Mouse (Mus musculus) natural killer cell, adult 2 months (primary cell): ENCODE data around the gene Vac14.

Source experiments
- DNase-seq, 2 experiments: peaks; one replicate each; pipeline ENCODE4 v3.0.0; 2022; ENCODE audit warnings: low spot score in 2 of 2

Vac14 gene

DNA sequence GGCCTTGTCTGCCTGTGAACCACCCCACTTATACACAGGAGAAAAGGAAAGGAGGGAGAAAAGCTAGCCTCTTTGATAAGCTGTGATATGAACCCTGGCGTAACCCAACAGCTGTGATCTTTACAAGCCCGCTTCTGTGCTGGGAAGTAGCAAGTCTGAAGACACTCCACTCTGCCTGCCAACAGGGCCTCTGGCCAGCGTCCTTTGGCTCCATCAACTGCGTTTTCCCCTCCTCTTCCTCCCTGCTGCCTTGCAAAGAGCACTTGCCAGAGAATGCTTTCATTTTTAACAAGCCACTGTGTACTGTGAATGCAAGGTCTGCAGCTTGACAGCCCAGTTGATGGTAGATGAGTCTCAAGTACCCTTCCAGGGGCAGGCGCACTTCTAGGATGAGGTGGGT is 69.3 kb downstream of the Vac14 start:
- DNase-seq: no peak

DNA sequence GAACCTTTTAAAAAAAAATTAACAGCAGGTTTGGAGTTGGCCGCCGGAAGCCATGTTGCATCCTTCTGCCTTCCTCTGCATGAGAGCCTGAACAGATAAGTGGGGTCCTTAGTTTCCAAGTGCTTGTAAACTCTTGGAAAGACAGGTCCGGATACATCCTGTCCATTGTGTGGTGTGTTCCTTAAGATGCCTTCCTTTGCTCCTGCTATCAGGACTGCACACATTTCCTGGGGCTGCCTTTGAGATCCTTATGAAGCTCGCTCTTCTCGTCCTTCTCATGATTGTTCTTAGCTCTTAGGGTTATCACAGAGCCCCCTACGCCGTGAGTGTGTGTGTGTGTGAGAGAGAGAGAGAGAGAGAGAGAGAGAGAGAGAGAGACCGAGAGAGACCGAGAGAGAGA is 71.6 kb downstream of the Vac14 start:
- DNase-seq: no peak

DNA sequence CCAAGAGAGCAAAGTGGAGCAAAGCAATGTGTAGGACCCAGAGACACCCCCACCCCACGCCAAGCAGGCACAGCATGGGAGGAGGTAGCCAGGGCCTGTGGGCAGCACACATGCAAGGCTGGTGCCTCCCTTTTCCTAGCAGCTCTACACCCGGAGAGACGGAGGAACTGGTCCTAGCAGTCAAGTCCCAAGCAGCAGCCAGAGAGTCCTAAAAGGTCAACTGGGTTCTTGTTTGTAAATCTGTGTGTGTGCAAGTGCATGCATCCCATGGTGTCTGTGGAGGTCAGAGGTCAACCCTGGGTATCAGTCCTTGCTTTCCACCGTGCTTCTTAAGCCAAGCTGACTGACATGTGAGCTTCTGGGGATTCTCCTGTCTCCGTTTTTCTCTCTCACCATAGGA is 75.8 kb downstream of the Vac14 start:
- no peak for DNase-seq

DNA sequence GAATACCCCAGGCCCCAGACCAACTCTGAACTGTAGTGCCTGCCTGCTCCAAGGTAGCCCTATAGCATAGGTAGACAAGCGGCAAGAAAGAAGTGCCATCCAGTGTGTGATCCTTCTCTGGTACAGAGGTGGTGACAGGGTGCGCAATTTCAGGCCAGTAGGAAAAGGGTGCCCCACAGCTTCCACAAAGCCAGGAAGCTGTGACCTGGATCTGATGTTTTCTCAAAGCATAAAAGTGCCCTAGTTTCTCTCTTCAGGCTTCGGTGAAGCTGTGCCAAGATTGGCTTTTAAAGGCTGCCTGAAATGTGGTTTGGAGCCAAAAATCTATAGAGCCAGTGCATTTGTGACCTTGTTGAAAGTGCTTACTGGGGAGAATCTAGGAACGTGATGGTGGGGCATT is 76.4 kb downstream of the Vac14 start:
- no peak for DNase-seq

DNA sequence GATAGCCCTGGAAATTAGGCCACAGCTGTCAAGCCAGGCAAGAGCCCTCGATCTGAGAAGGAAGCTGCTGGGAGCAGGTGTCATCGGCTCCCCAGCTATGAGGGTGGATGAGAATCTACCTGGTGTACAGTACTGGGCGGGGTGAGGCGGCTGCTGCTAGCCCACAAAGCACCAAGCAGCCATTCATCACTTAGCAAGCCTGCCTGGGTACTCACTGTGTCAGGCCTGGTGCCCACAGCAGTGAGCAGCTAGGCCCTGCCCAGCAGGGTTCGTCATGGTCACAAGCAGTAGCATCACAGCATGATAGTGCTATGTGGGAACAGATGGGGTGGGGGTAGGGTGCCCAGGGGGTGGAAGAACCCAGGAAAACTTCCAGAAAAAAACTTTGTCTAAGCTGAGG is 77.0 kb downstream of the Vac14 start:
- DNase-seq: no peak

DNA sequence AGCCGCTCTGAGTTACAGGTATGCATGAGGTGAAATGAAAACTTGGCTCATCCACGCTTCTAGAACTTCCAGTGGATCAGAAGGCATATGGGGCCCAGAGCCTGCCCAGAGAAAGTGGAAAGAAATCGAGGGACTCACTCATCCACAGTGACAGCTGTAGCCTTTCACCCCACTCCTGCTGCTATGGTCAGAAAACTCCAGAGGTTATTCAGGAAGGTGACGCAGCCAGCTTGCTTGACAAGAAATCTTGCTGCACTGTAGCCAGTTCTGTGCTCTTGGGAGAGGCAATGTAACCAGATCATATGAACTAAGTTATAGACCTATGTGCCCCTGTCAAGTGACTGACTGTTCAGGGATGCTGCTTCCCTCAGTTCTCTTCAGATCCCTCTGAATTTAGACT is 77.7 kb downstream of the Vac14 start:
- no peak for DNase-seq

DNA sequence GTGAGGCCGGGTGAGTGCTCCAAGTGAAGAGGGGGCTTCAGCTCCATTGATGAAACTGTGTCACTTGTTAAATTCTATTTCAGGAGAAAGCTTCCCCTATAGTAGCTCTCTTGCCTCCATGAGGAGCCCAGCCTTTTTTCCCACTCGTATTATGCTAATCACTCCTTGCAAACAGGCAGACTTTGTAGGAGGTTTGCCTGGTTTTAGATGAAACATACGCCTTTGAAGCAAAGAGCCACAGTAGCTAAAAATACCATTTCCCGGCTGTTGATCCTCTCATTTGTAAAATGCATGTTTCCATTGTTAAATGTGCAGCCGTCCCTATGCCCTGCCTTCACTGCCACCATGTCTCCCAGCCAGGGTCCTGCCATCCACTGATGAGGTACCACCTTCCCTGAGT is 79.2 kb downstream of the Vac14 start:
- no peak for DNase-seq

DNA sequence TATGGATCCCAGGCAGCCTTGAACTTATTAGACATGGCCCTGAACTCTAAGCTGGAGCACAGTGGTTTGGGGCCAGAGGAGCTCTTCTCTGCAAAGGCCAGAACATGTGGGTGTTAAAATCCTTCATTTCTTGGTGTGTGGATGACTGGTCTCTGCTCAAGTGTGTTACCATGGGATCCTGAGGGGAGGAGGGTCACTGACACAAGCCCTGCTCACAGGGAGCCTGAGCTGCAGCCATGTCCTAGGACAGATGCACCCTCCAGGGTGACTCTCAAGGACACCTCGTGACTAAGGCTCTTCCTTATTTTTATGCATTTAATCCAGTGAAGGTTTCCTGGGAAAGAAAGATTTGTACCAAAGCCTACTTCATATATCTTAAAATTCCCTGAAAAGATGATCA is 79.7 kb downstream of the Vac14 start:
- no peak for DNase-seq

DNA sequence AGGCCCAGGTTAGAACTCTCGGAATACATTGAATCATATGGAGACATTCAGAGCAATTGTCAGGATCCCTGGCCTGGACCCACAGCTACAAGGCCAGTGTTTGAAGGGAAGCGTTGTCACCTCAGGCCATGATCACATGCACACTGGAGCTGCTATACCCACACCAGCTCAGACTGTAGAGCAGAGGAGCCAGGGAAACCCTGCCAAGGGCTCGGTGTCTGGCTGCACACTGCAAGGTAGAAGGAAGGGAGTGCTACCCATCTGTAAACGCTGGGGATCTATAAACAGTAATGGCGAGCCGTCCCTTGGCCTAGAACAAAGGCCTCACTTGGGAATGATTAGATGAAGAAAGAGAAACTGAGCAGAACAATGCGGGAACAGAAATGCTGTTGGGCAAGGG is 81.1 kb downstream of the Vac14 start:
- no peak for DNase-seq

DNA sequence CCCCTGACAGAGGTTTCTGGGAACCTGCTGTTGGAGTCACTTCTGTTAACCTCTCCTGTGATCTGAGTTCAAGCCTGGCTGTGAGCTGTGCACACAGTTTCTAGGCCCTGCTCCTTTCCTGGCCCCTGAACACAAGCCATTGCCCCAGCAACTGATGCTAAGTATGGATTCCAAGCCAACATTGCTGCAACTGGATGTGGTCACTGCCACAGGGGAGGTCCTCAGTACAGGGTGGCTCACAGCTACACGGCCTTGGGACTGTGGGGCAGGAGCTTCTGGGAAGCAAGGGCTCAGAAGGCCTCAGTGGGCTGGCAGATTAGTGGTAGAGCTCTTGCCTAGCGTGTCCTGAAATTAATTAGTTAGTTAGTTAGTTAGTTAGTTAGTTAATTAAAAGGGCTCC is 82.2 kb downstream of the Vac14 start:
- DNase-seq: no peak

GRCm38 (mm10) chr8:110702636-110703459 is 84.5 kb downstream of the Vac14 start:
- no peak for DNase-seq

GRCm38 (mm10) chr8:110703460-110704061 is 85.2 kb downstream of the Vac14 start:
- no peak for DNase-seq

DNA sequence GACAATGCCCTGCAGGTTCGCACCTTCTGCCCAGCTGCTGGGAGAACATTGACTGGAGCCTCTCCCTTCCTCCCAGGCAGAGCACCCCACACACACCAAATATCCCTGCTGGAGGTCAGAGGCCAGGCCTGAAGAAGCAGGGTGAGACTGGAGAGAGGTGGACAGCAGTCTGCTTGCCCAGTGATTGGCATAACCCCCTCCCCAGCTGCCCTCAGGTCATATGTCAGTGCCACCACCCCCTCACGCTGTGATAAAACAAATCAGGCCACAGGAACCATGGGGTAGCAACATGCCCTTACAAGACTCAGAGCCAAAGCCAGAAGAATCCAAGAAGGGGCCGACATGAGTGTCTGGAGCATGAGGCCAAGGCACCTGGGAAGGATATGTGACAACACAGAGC is 85.7 kb downstream of the Vac14 start:
- DNase-seq: no peak

- DNase-seq: no peak
Observed at GRCm38 (mm10) chr8:110705391-110706287, 87.3 kb downstream of the Vac14 start.

DNA sequence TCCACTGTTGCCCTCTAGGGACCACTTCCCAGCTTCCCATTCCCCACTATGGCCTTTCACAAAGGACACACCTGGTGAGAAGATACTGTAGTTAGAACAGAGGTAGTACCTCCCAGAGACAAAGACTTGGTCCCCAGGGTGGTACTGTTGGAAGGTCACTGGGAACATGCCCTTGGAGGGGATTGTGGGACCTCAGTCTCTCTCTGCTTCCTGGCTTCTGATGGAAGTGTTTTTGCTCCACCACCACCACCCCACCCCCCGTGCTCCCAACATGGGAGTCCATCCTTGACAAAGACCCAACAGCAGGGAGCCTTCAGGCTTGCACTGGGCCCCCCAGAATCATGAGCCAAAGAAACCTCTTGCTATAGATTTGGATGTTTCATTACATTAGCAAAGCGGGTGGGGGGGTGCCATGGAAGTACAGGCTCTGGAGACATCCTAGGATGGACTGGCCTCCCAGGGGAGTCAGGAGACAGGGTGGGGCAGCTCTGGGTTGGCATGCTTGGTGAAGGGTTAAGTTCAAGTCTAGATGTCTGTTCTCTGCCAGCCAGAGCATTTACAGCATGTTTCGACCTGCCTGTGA is 88.0 kb downstream of the Vac14 start:
- DNase-seq: no peak

DNA sequence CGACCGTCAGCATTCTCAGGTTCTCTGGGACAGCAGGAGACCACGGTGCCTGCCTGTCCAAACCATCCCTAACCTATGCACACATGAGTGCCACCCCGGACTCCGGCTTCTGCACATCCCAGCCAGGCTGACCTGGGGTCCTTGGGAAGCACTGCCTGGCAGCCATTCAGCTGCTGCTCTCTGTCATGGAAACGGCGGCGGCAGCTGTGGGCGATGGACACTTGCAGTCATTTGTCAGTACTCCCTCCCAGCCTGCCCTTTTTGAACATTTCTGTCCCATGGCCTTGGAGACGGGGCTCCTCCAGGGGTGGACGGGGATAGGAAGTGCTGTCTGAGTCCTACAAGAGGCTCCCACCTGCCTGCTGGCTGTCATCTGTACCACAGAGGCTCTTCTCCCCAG is 90.0 kb downstream of the Vac14 start:
- no peak for DNase-seq

DNA sequence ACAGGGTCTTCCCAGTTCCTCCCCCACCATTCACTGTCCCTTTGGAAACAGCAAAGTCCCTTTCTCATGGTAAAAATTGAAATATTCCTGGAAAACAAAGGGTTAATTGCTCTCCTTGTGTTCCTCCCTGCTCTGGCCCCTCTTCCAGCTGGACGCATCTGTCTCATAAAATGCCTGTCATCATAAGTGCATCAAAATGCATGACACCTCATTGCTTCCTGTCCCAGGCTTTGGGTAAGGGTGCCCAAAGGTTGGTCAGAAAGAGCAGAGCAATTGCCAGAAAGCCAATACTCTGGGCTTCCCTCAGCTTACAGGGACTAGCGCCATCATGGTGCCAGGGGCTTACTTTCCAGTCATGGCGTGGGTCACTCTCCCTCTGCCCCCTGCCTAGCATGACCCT is 92.2 kb downstream of the Vac14 start:
- DNase-seq: no peak

GRCm38 (mm10) chr8:110711271-110711934 is 93.0 kb downstream of the Vac14 start:
- no peak for DNase-seq

DNA sequence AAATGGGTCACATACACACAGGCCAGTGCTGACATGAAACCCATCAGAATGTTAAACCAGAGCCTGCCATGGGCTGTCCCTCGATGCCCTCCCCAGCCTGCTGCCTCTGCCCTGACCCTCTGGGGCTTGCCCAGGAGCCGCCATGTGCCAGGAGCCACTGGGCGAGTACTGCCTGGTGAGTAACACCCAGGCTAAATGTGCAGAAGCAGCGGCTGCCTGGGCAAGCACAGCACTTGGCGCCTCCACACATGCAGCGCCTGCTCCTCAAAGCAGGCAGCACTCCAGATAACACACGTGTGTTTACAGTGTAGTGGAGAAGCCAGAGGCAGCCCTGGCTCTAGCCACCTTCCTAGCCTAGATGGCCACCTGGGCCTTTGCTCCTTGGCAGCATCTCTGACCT is 94.7 kb downstream of the Vac14 start:
- no peak for DNase-seq

GRCm38 (mm10) chr8:110714827-110715519 is 96.6 kb downstream of the Vac14 start:
- DNase-seq: no peak

- DNase-seq: no peak
Observed at GRCm38 (mm10) chr8:110716075-110716474, 97.7 kb downstream of the Vac14 start.
